Mouse (Mus musculus) cortical plate, adult 2 months (tissue): ENCODE results near the gene Cers6. TPM values are rescaled to one million over a fixed set of nuclear protein-coding genes. Genes with fewer than 3 reads are reported as not detected.

Experiments
- H3K27ac ChIP-seq: fragments of 200-500 bp; 2 replicates; pipeline ENCODE4 v1.5.1; 2012; ENCODE audit warnings: low read length, control low read depth, inconsistent platforms; ENCODE audit not compliant: insufficient read depth
- H3K4me1 ChIP-seq: fragments of 200-500 bp; 2 replicates; pipeline ENCODE4 v1.6.1; 2011; ENCODE audit warnings: low read length; ENCODE audit not compliant: control insufficient read depth, insufficient read depth
- H3K4me3 ChIP-seq: fragments of 200-500 bp; 2 replicates; pipeline ENCODE4 v1.5.1; 2011; ENCODE audit warnings: mild to moderate bottlenecking, low read length, control low read depth; ENCODE audit not compliant: insufficient read depth
- CTCF ChIP-seq: fragments of 200-500 bp; IDR thresholded peaks from 2 replicates; pipeline ENCODE4 v1.5.1; 2011; ENCODE audit warnings: mild to moderate bottlenecking, control low read depth, low read length; ENCODE audit not compliant: insufficient read depth; ENCODE audit errors: extremely low read depth
- POLR2A ChIP-seq: fragments of 200-500 bp; IDR thresholded peaks from 2 replicates; pipeline ENCODE4 v1.6.1; 2011; ENCODE audit warnings: mild to moderate bottlenecking, low read length, control low read depth; ENCODE audit not compliant: insufficient read depth; ENCODE audit errors: extremely low read depth
- polyA plus RNA-seq: library from polyadenylated mRNA; depleted of rRNA; stranded (reverse); fragments of >200 nt; gene quantifications from 2 replicates; pipeline ENCODE4 v1.2.3, GENCODE M21; 2012

The Cers6 gene
- polyA plus RNA-seq, 1 experiment, result 25.7 TPM

GRCm38 (mm10) chr2:69043431-69044118 is 182.3 kb downstream of the Cers6 start:
- no peak overlapping the region for H3K27ac ChIP-seq
- peaks cover 4% of the 10 kb centered on the region for H3K4me1 ChIP-seq
- H3K4me3 ChIP-seq, result no peak overlapping the region
- TF ChIP-seq POLR2A (no peak), CTCF (peak; percentile 69)

- TF ChIP-seq POLR2A (no peak), CTCF (no peak)
- Histone ChIP-seq H3K27ac (no peak overlapping the region), H3K4me3 (no peak overlapping the region), H3K4me1 (peaks cover 4% of the 10 kb centered on the region)
Measured at GRCm38 (mm10) chr2:69045926-69046325, 184.7 kb downstream of the Cers6 start.

GRCm38 (mm10) chr2:69047297-69047696 is 186.1 kb downstream of the Cers6 start:
- Histone ChIP-seq H3K4me1 (peaks cover 4% of the 10 kb centered on the region), H3K27ac (no peak overlapping the region), H3K4me3 (no peak overlapping the region)
- TF ChIP-seq CTCF (no peak), POLR2A (no peak)

- no peak for TF ChIP-seq POLR2A
- no peak for TF ChIP-seq CTCF
- H3K4me1 ChIP-seq, result peaks cover 1% of the 10 kb centered on the region
- H3K4me3 ChIP-seq, result no peak overlapping the region
- no peak overlapping the region for H3K27ac ChIP-seq
Measured at GRCm38 (mm10) chr2:69047805-69048204, 186.6 kb downstream of the Cers6 start.

GRCm38 (mm10) chr2:69049179-69049578 is 187.9 kb downstream of the Cers6 start:
- Histone ChIP-seq H3K27ac (no peak overlapping the region), H3K4me3 (no peak overlapping the region), H3K4me1 (peaks cover 1% of the 10 kb centered on the region; the same call in 1 of the 2 replicates)
- no peak for TF ChIP-seq CTCF

- Histone ChIP-seq H3K4me3 (no peak overlapping the region), H3K27ac (no peak overlapping the region), H3K4me1 (peaks cover 1% of the 10 kb centered on the region; the same call in 1 of the 2 replicates)
- TF ChIP-seq POLR2A, result no peak
Measured at GRCm38 (mm10) chr2:69050189-69050588, 188.9 kb downstream of the Cers6 start.

- H3K4me3 ChIP-seq, result no peak overlapping the region
- H3K4me1 ChIP-seq, result peaks cover 1% of the 10 kb centered on the region; the same call in 1 of the 2 replicates
- no peak overlapping the region for H3K27ac ChIP-seq
- TF ChIP-seq POLR2A, result no peak
- TF ChIP-seq CTCF, result no peak
Measured at GRCm38 (mm10) chr2:69051596-69051995, 190.4 kb downstream of the Cers6 start.

GRCm38 (mm10) chr2:69053210-69053858 is 192.1 kb downstream of the Cers6 start:
- Histone ChIP-seq H3K27ac (no peak overlapping the region), H3K4me1 (no peaks in the 10 kb centered on the region), H3K4me3 (no peak overlapping the region)
- TF ChIP-seq CTCF (no peak), POLR2A (no peak)

GRCm38 (mm10) chr2:69054279-69054678 is 193.0 kb downstream of the Cers6 start:
- Histone ChIP-seq H3K4me3 (no peak overlapping the region), H3K27ac (no peak overlapping the region), H3K4me1 (no peaks in the 10 kb centered on the region)
- TF ChIP-seq POLR2A, result no peak
- no peak for TF ChIP-seq CTCF

GRCm38 (mm10) chr2:69055174-69055573 is 193.9 kb downstream of the Cers6 start:
- Histone ChIP-seq H3K4me1 (no peaks in the 10 kb centered on the region), H3K27ac (no peak overlapping the region), H3K4me3 (no peak overlapping the region)
- TF ChIP-seq CTCF, result no peak
- TF ChIP-seq POLR2A, result no peak
